Mouse (Mus musculus) MEL (cell line): ENCODE results near the gene U2af2. TPM values are rescaled to one million over a fixed set of nuclear protein-coding genes. Genes with fewer than 3 reads are reported as not detected.
A peak's percentile ranks its signal among the peaks of the same experiment; 100 is the strongest.

Experiments
- DNase-seq: peaks from one replicate; pipeline ENCODE4 v3.0.0; 2011; ENCODE audit warnings: low read depth, low spot score
- H3K27ac ChIP-seq: 2 replicates; pipeline ENCODE4 v1.5.1; 2012; ENCODE audit warnings: low read depth, mild to moderate bottlenecking, control low read depth, low read length, moderate library complexity; ENCODE audit not compliant: control insufficient read depth
- H3K27me3 ChIP-seq, 2 experiments: fragments of 150-350 bp in 1 of 2; sonication (generic) in 1 of 2; 2 replicates each; pipeline ENCODE4 v1.6.1; 2012; ENCODE audit warnings: low read length in 2 of 2, mild to moderate bottlenecking in 2 of 2, improper control_type of control experiment in 1 of 2, moderate library complexity in 1 of 2; ENCODE audit not compliant: insufficient read depth in 2 of 2, control insufficient read depth in 1 of 2
- H3K36me3 ChIP-seq, 2 experiments: 2 replicates each; pipeline ENCODE4 v1.6.1; 2012 to 2014; ENCODE audit warnings: low read length in 2 of 2, improper control_type of control experiment in 1 of 2, inconsistent platforms in 1 of 2, mild to moderate bottlenecking in 1 of 2; ENCODE audit not compliant: insufficient read depth in 2 of 2, control insufficient read depth in 1 of 2
- H3K4me1 ChIP-seq, 2 experiments: fragments of 150-350 bp in 1 of 2; sonication (generic) in 1 of 2; 2 replicates each; pipeline ENCODE4 v1.6.1; 2012; ENCODE audit warnings: low read length in 2 of 2, improper control_type of control experiment in 1 of 2, mild to moderate bottlenecking in 1 of 2; ENCODE audit not compliant: insufficient read depth in 2 of 2, control insufficient read depth in 1 of 2
- H3K4me3 ChIP-seq, 2 experiments: fragments of 150-350 bp in 1 of 2; sonication (generic) in 1 of 2; 2 replicates each; pipeline ENCODE4 v1.5.1; 2012; ENCODE audit warnings: low read depth in 2 of 2, low read length in 2 of 2, mild to moderate bottlenecking in 2 of 2, moderate library complexity in 2 of 2, control low read depth in 1 of 2, improper control_type of control experiment in 1 of 2; ENCODE audit not compliant: control insufficient read depth in 1 of 2, insufficient read depth in 1 of 2
- H3K79me2 ChIP-seq: 2 replicates; pipeline ENCODE4 v1.6.1; 2012; ENCODE audit warnings: mild to moderate bottlenecking, low read length, moderate library complexity; ENCODE audit not compliant: control insufficient read depth, poor library complexity, insufficient read depth
- H3K9ac ChIP-seq: 2 replicates; pipeline ENCODE4 v1.6.1; 2012; ENCODE audit warnings: low read depth, mild to moderate bottlenecking, control low read depth, low read length, moderate library complexity; ENCODE audit not compliant: control insufficient read depth, poor library complexity, severe bottlenecking
- H3K9me3 ChIP-seq: fragments of 150-350 bp; sonication (generic); replicated peaks from 2 replicates; pipeline ENCODE4 v1.6.1; 2012; ENCODE audit warnings: mild to moderate bottlenecking, low read length, improper control_type of control experiment, moderate library complexity; ENCODE audit not compliant: insufficient read depth
- CHD1 ChIP-seq: IDR thresholded peaks from 2 replicates; pipeline ENCODE4 v1.6.1; 2012; ENCODE audit warnings: low read depth, mild to moderate bottlenecking, inconsistent platforms, low read length, improper control_type of control experiment
- ELF1 ChIP-seq: IDR thresholded peaks from 2 replicates; pipeline ENCODE4 v1.6.1; 2014; ENCODE audit warnings: low read depth, mild to moderate bottlenecking, inconsistent platforms, low read length, improper control_type of control experiment, moderate library complexity
- EP300 ChIP-seq, 2 experiments: IDR thresholded peaks; 2 replicates each; pipeline ENCODE4 v1.6.1; 2011; ENCODE audit warnings: improper control_type of control experiment in 2 of 2, low read length in 2 of 2, low read depth in 1 of 2, mild to moderate bottlenecking in 1 of 2
- GABPA ChIP-seq: IDR thresholded peaks from 2 replicates; pipeline ENCODE4 v1.6.1; 2012; ENCODE audit warnings: low read depth, mild to moderate bottlenecking, inconsistent platforms, low read length, improper control_type of control experiment, moderate library complexity
- HCFC1 ChIP-seq: IDR thresholded peaks from 2 replicates; pipeline ENCODE4 v1.6.1; 2012; ENCODE audit warnings: low read depth, mild to moderate bottlenecking, inconsistent platforms, low read length, improper control_type of control experiment, moderate library complexity
- MAFK ChIP-seq: IDR thresholded peaks from 2 replicates; pipeline ENCODE4 v1.6.1; 2011; ENCODE audit warnings: low read depth, mild to moderate bottlenecking, low read length, improper control_type of control experiment, borderline replicate concordance
- MAZ ChIP-seq: IDR thresholded peaks from 2 replicates; pipeline ENCODE4 v1.6.1; 2012; ENCODE audit warnings: low read depth, mild to moderate bottlenecking, inconsistent platforms, low read length, improper control_type of control experiment
- MXI1 ChIP-seq: IDR thresholded peaks from 2 replicates; pipeline ENCODE4 v1.6.1; 2011; ENCODE audit warnings: mild to moderate bottlenecking, low read depth, low read length, improper control_type of control experiment
- MYC ChIP-seq: IDR thresholded peaks from 2 replicates; pipeline ENCODE4 v1.6.1; 2011; ENCODE audit warnings: low read depth, mild to moderate bottlenecking, low read length, improper control_type of control experiment, moderate library complexity
- NELFE ChIP-seq: IDR thresholded peaks from 2 replicates; pipeline ENCODE4 v1.6.1; 2011; ENCODE audit warnings: low read depth, low read length, improper control_type of control experiment
- POLR2A ChIP-seq, 2 experiments: IDR thresholded peaks; 2 replicates each; pipeline ENCODE4 v1.6.1; 2011 to 2012; ENCODE audit warnings: low read length in 2 of 2, mild to moderate bottlenecking in 2 of 2, control low read depth in 1 of 2, improper control_type of control experiment in 1 of 2, low read depth in 1 of 2, moderate library complexity in 1 of 2; ENCODE audit not compliant: control insufficient read depth in 1 of 2, insufficient read depth in 1 of 2, poor library complexity in 1 of 2
- POLR2AphosphoS2 ChIP-seq: IDR thresholded peaks from 2 replicates; pipeline ENCODE4 v1.6.1; 2011; ENCODE audit warnings: low read length, improper control_type of control experiment
- POLR2AphosphoS5 ChIP-seq: IDR thresholded peaks from 2 replicates; pipeline ENCODE4 v1.6.1; 2012; ENCODE audit warnings: low read depth, borderline replicate concordance, mild to moderate bottlenecking, inconsistent platforms, low read length, moderate library complexity, mixed read lengths
- RCOR1 ChIP-seq: IDR thresholded peaks from 2 replicates; pipeline ENCODE4 v1.6.1; 2012; ENCODE audit warnings: low read depth, mild to moderate bottlenecking, inconsistent platforms, low read length, improper control_type of control experiment
- SIN3A ChIP-seq: IDR thresholded peaks from 2 replicates; pipeline ENCODE4 v1.6.1; 2012; ENCODE audit warnings: low read length, improper control_type of control experiment, inconsistent platforms
- SMC3 ChIP-seq: IDR thresholded peaks from 2 replicates; pipeline ENCODE4 v1.6.1; 2011; ENCODE audit warnings: low read depth, low read length, improper control_type of control experiment
- TBP ChIP-seq: IDR thresholded peaks from 2 replicates; pipeline ENCODE4 v1.8.0; 2011; ENCODE audit warnings: low read depth, low read length, improper control_type of control experiment
- TCF12 ChIP-seq: IDR thresholded peaks from 2 replicates; pipeline ENCODE4 v1.6.1; 2014; ENCODE audit warnings: low read depth, mild to moderate bottlenecking, inconsistent platforms, low read length, improper control_type of control experiment, moderate library complexity
- ZNF384 ChIP-seq: IDR thresholded peaks from 2 replicates; pipeline ENCODE4 v1.6.1; 2012; ENCODE audit warnings: low read depth, mild to moderate bottlenecking, inconsistent platforms, low read length, improper control_type of control experiment
- polyA plus RNA-seq, 2 experiments: library from polyadenylated mRNA; stranded (reverse) in 1 of 2; unstranded in 1 of 2; fragments of >175 nt in 1 of 2; fragments of >200 nt in 1 of 2; gene quantifications; 2 replicates each; pipeline versions ENCODE4 v1.2.1 to v1.2.4; 2012; ENCODE audit warnings: low replicate concordance in 2 of 2, low read depth in 1 of 2; ENCODE audit not compliant: insufficient read length in 2 of 2, insufficient read depth in 1 of 2, missing spikeins in 1 of 2
- total RNA-seq: library from RNA; depleted of rRNA; stranded (reverse); fragments of 300-350 nt; gene quantifications from 2 replicates; pipeline ENCODE4 v1.2.3, GENCODE M21; 2012; rRNA removed

U2af2 gene
- total RNA-seq (301 and 311 TPM in 2 replicates), polyA plus RNA-seq (100 to 1,000 TPM; 477 to 491 TPM)

GRCm38 (mm10) chr7:5061774-5062359 is at the start of gene U2af2:
Gene U2af2, plus strand, starts transcription at chr7:5062143.
- Histone ChIP-seq H3K4me3 (peak within 1 kb of the TSS; percentile 89 to 93), H3K27ac (peak within 1 kb of the TSS; percentile 99), H3K4me1 (peaks cover 2 to 22% of the 10 kb centered on the region in 2 experiments), H3K36me3 (peaks cover 8 to 30% of the 10 kb centered on the region in 2 experiments), H3K79me2 (peaks cover 49% of the 10 kb centered on the region), H3K9me3 (no peaks in the 10 kb centered on the region), H3K9ac (peak within 1 kb of the TSS; percentile 98), H3K27me3 (no peaks in the 10 kb centered on the region)
- peak; percentile 94 for DNase-seq
- TF ChIP-seq HCFC1 (no peak), MXI1 (no peak), EP300 (IDR thresholded peaks at IDR 0.05; ENCODE audit: low read depth in 1 of 2, low read length in 2 of 2) (no peak), CHD1 (0 out of 2 replicates have a peak, but pooled peaks have one; percentile 75), POLR2AphosphoS2 (peak; percentile 16; the same call in 1 of the 2 replicates), MAZ (peak; percentile 49; the same call in 1 of the 2 replicates), TBP (no peak), MYC (no peak), TCF12 (no peak), POLR2A (IDR thresholded peaks at IDR 0.05; ENCODE audit: control insufficient read depth in 1 of 2, insufficient read depth in 1 of 2, low read depth in 1 of 2, low read length in 2 of 2, poor library complexity in 1 of 2) (peak in 1 of 2 experiments; percentile 76; a peak in 3 of 4 replicates), SMC3 (no peak), MAFK (no peak), NELFE (peak; percentile 39; the same call in 1 of the 2 replicates), ELF1 (peak; percentile 37; the same call in 1 of the 2 replicates), RCOR1 (no peak), GABPA (no peak), SIN3A (peak; percentile 65; the same call in 1 of the 2 replicates), ZNF384 (no peak), POLR2AphosphoS5 (no peak)
